Mouse (Mus musculus): ENCODE data around the gene Tnip3. TPM values are rescaled to one million over a fixed set of nuclear protein-coding genes. Genes with fewer than 3 reads are reported as not detected.

The Tnip3 gene
- polyA plus RNA-seq, 1 experiment = not detected

- Histone ChIP-seq H3K27me3 (ENCODE audit: control insufficient read depth, insufficient read depth, low read length, poor library complexity, severe bottlenecking) (no peaks in the 10 kb centered on the region), H3K9me3 (replicated peaks; ENCODE audit: control insufficient read depth, insufficient read depth, low read length, poor library complexity, severe bottlenecking) (no peaks in the 10 kb centered on the region), H3K9ac (ENCODE audit: low read depth, poor library complexity, severe bottlenecking) (no peak overlapping the region), H3K36me3 (ENCODE audit: control insufficient read depth, insufficient read depth, low read length, poor library complexity, severe bottlenecking) (no peaks in the 10 kb centered on the region), H3K4me1 (ENCODE audit: control insufficient read depth, insufficient read depth, low read length) (no peaks in the 10 kb centered on the region), H3K27ac (ENCODE audit: insufficient read depth, low read length) (no peak overlapping the region), H3K4me3 (ENCODE audit: low read depth, low read length) (no peak overlapping the region)
- TF ChIP-seq EP300 (IDR thresholded peaks at IDR 0.05; ENCODE audit: insufficient read depth, low read depth, low read length) (no peak), CTCF (IDR thresholded peaks at IDR 0.05; ENCODE audit: low read depth, low read length) (peak; percentile 27)
Measured at GRCm38 (mm10) chr6:65569741-65570140, 44.6 kb downstream of the Tnip3 start.

- H3K4me3 ChIP-seq (ENCODE audit: low read depth, low read length) = no peak overlapping the region
- H3K36me3 ChIP-seq (ENCODE audit: control insufficient read depth, insufficient read depth, low read length, poor library complexity, severe bottlenecking) = no peaks in the 10 kb centered on the region
- H3K27me3 ChIP-seq (ENCODE audit: control insufficient read depth, insufficient read depth, low read length, poor library complexity, severe bottlenecking) = no peaks in the 10 kb centered on the region
- TF ChIP-seq EP300 (IDR thresholded peaks at IDR 0.05; ENCODE audit: insufficient read depth, low read depth, low read length) = no peak
- TF ChIP-seq CTCF (IDR thresholded peaks at IDR 0.05; ENCODE audit: low read depth, low read length) = no peak
- TF ChIP-seq POLR2A (IDR thresholded peaks at IDR 0.05; ENCODE audit: insufficient read depth, low read length) = no peak
- no peak overlapping the region for H3K9ac ChIP-seq (ENCODE audit: low read depth, poor library complexity, severe bottlenecking)
- H3K27ac ChIP-seq (ENCODE audit: insufficient read depth, low read length) = no peak overlapping the region
- no peaks in the 10 kb centered on the region for H3K9me3 ChIP-seq (replicated peaks; ENCODE audit: control insufficient read depth, insufficient read depth, low read length, poor library complexity, severe bottlenecking)
- H3K4me1 ChIP-seq (ENCODE audit: control insufficient read depth, insufficient read depth, low read length) = no peaks in the 10 kb centered on the region
Measured at GRCm38 (mm10) chr6:65578151-65578973, 53.2 kb downstream of the Tnip3 start.

GRCm38 (mm10) chr6:65583029-65583428 is 57.9 kb downstream of the Tnip3 start:
- Histone ChIP-seq H3K9me3 (replicated peaks; ENCODE audit: control insufficient read depth, insufficient read depth, low read length, poor library complexity, severe bottlenecking) (no peaks in the 10 kb centered on the region), H3K27ac (ENCODE audit: insufficient read depth, low read length) (no peak overlapping the region), H3K4me1 (ENCODE audit: control insufficient read depth, insufficient read depth, low read length) (no peaks in the 10 kb centered on the region), H3K4me3 (ENCODE audit: low read depth, low read length) (no peak overlapping the region), H3K9ac (ENCODE audit: low read depth, poor library complexity, severe bottlenecking) (no peak overlapping the region), H3K27me3 (ENCODE audit: control insufficient read depth, insufficient read depth, low read length, poor library complexity, severe bottlenecking) (no peaks in the 10 kb centered on the region), H3K36me3 (ENCODE audit: control insufficient read depth, insufficient read depth, low read length, poor library complexity, severe bottlenecking) (no peaks in the 10 kb centered on the region)
- TF ChIP-seq POLR2A (IDR thresholded peaks at IDR 0.05; ENCODE audit: insufficient read depth, low read length) (no peak), EP300 (IDR thresholded peaks at IDR 0.05; ENCODE audit: insufficient read depth, low read depth, low read length) (no peak), CTCF (IDR thresholded peaks at IDR 0.05; ENCODE audit: low read depth, low read length) (no peak)

- Histone ChIP-seq H3K4me1 (ENCODE audit: control insufficient read depth, insufficient read depth, low read length) (no peaks in the 10 kb centered on the region), H3K36me3 (ENCODE audit: control insufficient read depth, insufficient read depth, low read length, poor library complexity, severe bottlenecking) (no peaks in the 10 kb centered on the region), H3K4me3 (ENCODE audit: low read depth, low read length) (no peak overlapping the region), H3K27ac (ENCODE audit: insufficient read depth, low read length) (no peak overlapping the region), H3K9me3 (replicated peaks; ENCODE audit: control insufficient read depth, insufficient read depth, low read length, poor library complexity, severe bottlenecking) (no peaks in the 10 kb centered on the region), H3K27me3 (ENCODE audit: control insufficient read depth, insufficient read depth, low read length, poor library complexity, severe bottlenecking) (no peaks in the 10 kb centered on the region), H3K9ac (ENCODE audit: low read depth, poor library complexity, severe bottlenecking) (no peak overlapping the region)
- TF ChIP-seq POLR2A (IDR thresholded peaks at IDR 0.05; ENCODE audit: insufficient read depth, low read length) = no peak
- TF ChIP-seq EP300 (IDR thresholded peaks at IDR 0.05; ENCODE audit: insufficient read depth, low read depth, low read length) = no peak
- TF ChIP-seq CTCF (IDR thresholded peaks at IDR 0.05; ENCODE audit: low read depth, low read length) = no peak
Measured at GRCm38 (mm10) chr6:65584870-65585332, 59.8 kb downstream of the Tnip3 start.

- Histone ChIP-seq H3K27me3 (ENCODE audit: control insufficient read depth, insufficient read depth, low read length, poor library complexity, severe bottlenecking) (no peaks in the 10 kb centered on the region), H3K4me3 (ENCODE audit: low read depth, low read length) (no peak overlapping the region), H3K9ac (ENCODE audit: low read depth, poor library complexity, severe bottlenecking) (no peak overlapping the region), H3K27ac (ENCODE audit: insufficient read depth, low read length) (no peak overlapping the region), H3K4me1 (ENCODE audit: control insufficient read depth, insufficient read depth, low read length) (no peaks in the 10 kb centered on the region), H3K9me3 (replicated peaks; ENCODE audit: control insufficient read depth, insufficient read depth, low read length, poor library complexity, severe bottlenecking) (no peaks in the 10 kb centered on the region), H3K36me3 (ENCODE audit: control insufficient read depth, insufficient read depth, low read length, poor library complexity, severe bottlenecking) (no peaks in the 10 kb centered on the region)
- TF ChIP-seq CTCF (IDR thresholded peaks at IDR 0.05; ENCODE audit: low read depth, low read length) (no peak), POLR2A (IDR thresholded peaks at IDR 0.05; ENCODE audit: insufficient read depth, low read length) (no peak), EP300 (IDR thresholded peaks at IDR 0.05; ENCODE audit: insufficient read depth, low read depth, low read length) (no peak)
Measured at GRCm38 (mm10) chr6:65585333-65586053, 60.4 kb downstream of the Tnip3 start.

GRCm38 (mm10) chr6:65588847-65589246 is 63.7 kb downstream of the Tnip3 start:
- Histone ChIP-seq H3K4me3 (ENCODE audit: low read depth, low read length) (no peak overlapping the region), H3K36me3 (ENCODE audit: control insufficient read depth, insufficient read depth, low read length, poor library complexity, severe bottlenecking) (no peaks in the 10 kb centered on the region), H3K27me3 (ENCODE audit: control insufficient read depth, insufficient read depth, low read length, poor library complexity, severe bottlenecking) (no peaks in the 10 kb centered on the region), H3K9ac (ENCODE audit: low read depth, poor library complexity, severe bottlenecking) (no peak overlapping the region), H3K9me3 (replicated peaks; ENCODE audit: control insufficient read depth, insufficient read depth, low read length, poor library complexity, severe bottlenecking) (no peaks in the 10 kb centered on the region), H3K4me1 (ENCODE audit: control insufficient read depth, insufficient read depth, low read length) (no peaks in the 10 kb centered on the region), H3K27ac (ENCODE audit: insufficient read depth, low read length) (no peak overlapping the region)
- TF ChIP-seq CTCF (IDR thresholded peaks at IDR 0.05; ENCODE audit: low read depth, low read length) (no peak), POLR2A (IDR thresholded peaks at IDR 0.05; ENCODE audit: insufficient read depth, low read length) (no peak), EP300 (IDR thresholded peaks at IDR 0.05; ENCODE audit: insufficient read depth, low read depth, low read length) (no peak)
